Mouse (Mus musculus) spleen, adult 2 months (tissue): Measurements from ENCODE around the gene Fcrl6.

Experiments
- CTCF ChIP-seq: fragments of 200-500 bp; IDR thresholded peaks from 2 replicates; pipeline ENCODE4 v1.5.1; 2011; ENCODE audit warnings: mild to moderate bottlenecking, inconsistent platforms; ENCODE audit not compliant: insufficient read depth, insufficient read length, insufficient replicate concordance; ENCODE audit errors: extremely low read depth
- POLR2A ChIP-seq: fragments of 200-500 bp; IDR thresholded peaks from 2 replicates; pipeline ENCODE4 v1.6.1; 2011; ENCODE audit warnings: low read depth, low read length, inconsistent platforms

DNA sequence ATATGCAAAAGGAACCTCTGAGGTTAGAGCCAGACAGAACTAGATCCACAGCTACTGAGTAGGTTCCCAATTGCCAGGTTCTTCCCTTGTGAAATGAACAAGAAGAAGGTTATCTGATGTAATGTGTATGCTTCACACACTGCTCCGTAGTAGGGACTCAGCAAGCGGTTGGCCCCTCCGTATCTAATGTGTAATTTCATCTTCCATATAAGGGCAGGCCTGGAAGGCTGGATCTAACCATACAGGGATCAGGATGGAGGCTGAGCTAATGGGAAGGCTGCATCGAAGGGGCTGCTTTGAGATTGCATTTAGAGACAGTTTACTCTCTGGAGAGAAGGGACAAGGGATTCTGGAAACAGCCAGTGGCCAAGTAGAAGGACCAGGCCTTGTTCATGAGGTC lies 34.6 kb downstream of the Fcrl6 start:
- TF ChIP-seq CTCF (no peak), POLR2A (no peak)
